Mouse (Mus musculus) midbrain, embryonic 13.5 days (tissue): ENCODE results near the gene Antxr2. TPM values are rescaled to one million over a fixed set of nuclear protein-coding genes. Genes with fewer than 3 reads are reported as not detected.

ENCODE experiments used
- ATAC-seq: fragments of 200-750 bp; cut with Nextera tagmentation; 2 replicates; pipeline ENCODE4 v1.8.0; 2017; ENCODE audit warnings: mild to moderate bottlenecking, moderate TSS enrichment, moderate library complexity
- H3K27ac ChIP-seq: fragments of 300-500 bp; sonication (generic); 2 replicates; pipeline ENCODE4 v1.5.1; 2015; ENCODE audit warnings: inconsistent platforms, mild to moderate bottlenecking, moderate library complexity
- H3K27me3 ChIP-seq: fragments of 300-500 bp; sonication (generic); 2 replicates; pipeline ENCODE4 v1.6.1; 2015; ENCODE audit warnings: mild to moderate bottlenecking, inconsistent platforms
- H3K36me3 ChIP-seq: fragments of 300-500 bp; sonication (generic); 2 replicates; pipeline ENCODE4 v1.6.1; 2015; ENCODE audit warnings: mild to moderate bottlenecking, inconsistent platforms
- H3K4me1 ChIP-seq: fragments of 300-500 bp; sonication (generic); replicated peaks from 2 replicates; pipeline ENCODE4 v1.6.1; 2015; ENCODE audit warnings: inconsistent platforms
- H3K4me2 ChIP-seq: fragments of 300-500 bp; sonication (generic); replicated peaks from 2 replicates; pipeline ENCODE4 v1.6.1; 2015; ENCODE audit warnings: moderate library complexity, mild to moderate bottlenecking, inconsistent platforms
- H3K4me3 ChIP-seq: fragments of 300-500 bp; sonication (generic); replicated peaks from 2 replicates; pipeline ENCODE4 v1.5.1; 2015; ENCODE audit warnings: mild to moderate bottlenecking, inconsistent platforms
- H3K9ac ChIP-seq: fragments of 300-500 bp; sonication (generic); replicated peaks from 2 replicates; pipeline ENCODE4 v1.6.1; 2015; ENCODE audit warnings: mild to moderate bottlenecking, inconsistent platforms
- H3K9me3 ChIP-seq: fragments of 300-500 bp; sonication (generic); 2 replicates; pipeline ENCODE4 v1.6.1; 2016; ENCODE audit warnings: mild to moderate bottlenecking, inconsistent platforms
- WGBS: fragments of 180-500 bp; shearing (Covaris S2); methylation state at CpG from one replicate; pipeline ENCODE4 v1.1.7; 2015; 5-methylcytosine and 5-hydroxymethylcytosine counted together
- polyA plus RNA-seq: library from polyadenylated mRNA; unstranded; fragments of >200 nt; fragmentation: Nextera tagmentation; extraction: Ambion mirVana; gene quantifications from 2 replicates; pipeline ENCODE4 v1.2.1, GENCODE M21; 2015

The Antxr2 gene
- 4.2 and 4.5 TPM in 2 replicates for polyA plus RNA-seq

- H3K4me1 ChIP-seq, result peaks cover 20% of the 10 kb centered on the region
- H3K27me3 ChIP-seq, result peaks cover 14% of the 10 kb centered on the region
- peak; percentile 76 for ATAC-seq
- H3K9ac ChIP-seq, result peak within 1 kb of the TSS; percentile 78
- WGBS, result 3% methylated on average over 58 of the region's 58 CpGs
- H3K9me3 ChIP-seq, result no peaks in the 10 kb centered on the region
- H3K4me3 ChIP-seq, result peak within 1 kb of the TSS; percentile 77
- peak within 1 kb of the TSS; percentile 68 for H3K27ac ChIP-seq
- peak within 1 kb of the TSS; percentile 95 for H3K4me2 ChIP-seq
- no peaks in the 10 kb centered on the region for H3K36me3 ChIP-seq
These were observed at the start of gene Antxr2 for GRCm38 (mm10) chr5:98030902-98031641. Antxr2 (minus strand) TSS chr5:98031043.

GRCm38 (mm10) chr5:98076612-98077011 lies 45.8 kb upstream of the Antxr2 start:
- Histone ChIP-seq H3K27me3 (no peaks in the 10 kb centered on the region), H3K27ac (no peak overlapping the region)
- WGBS, result 80% methylated on average over 3 of the region's 3 CpGs

GRCm38 (mm10) chr5:98069191-98069590 lies 38.3 kb upstream of the Antxr2 start:
- WGBS, result 72% methylated on average over 4 of the region's 4 CpGs
- H3K27ac ChIP-seq, result no peak overlapping the region
- no peaks in the 10 kb centered on the region for H3K27me3 ChIP-seq
- no peak overlapping the region for H3K9ac ChIP-seq
- H3K36me3 ChIP-seq, result no peaks in the 10 kb centered on the region
- ATAC-seq, result no peak
- no peak overlapping the region for H3K4me2 ChIP-seq
- H3K4me1 ChIP-seq, result no peaks in the 10 kb centered on the region
- no peaks in the 10 kb centered on the region for H3K9me3 ChIP-seq
- H3K4me3 ChIP-seq, result no peak overlapping the region

More at GRCm38 (mm10) chr5:98076612-98077011, 45.8 kb upstream of the Antxr2 start:
- H3K36me3 ChIP-seq, result no peaks in the 10 kb centered on the region
- no peaks in the 10 kb centered on the region for H3K4me1 ChIP-seq
- no peaks in the 10 kb centered on the region for H3K9me3 ChIP-seq
- ATAC-seq, result no peak
- H3K4me3 ChIP-seq, result no peak overlapping the region
- no peak overlapping the region for H3K4me2 ChIP-seq
- H3K9ac ChIP-seq, result no peak overlapping the region

- no peak overlapping the region for H3K9ac ChIP-seq
- ATAC-seq, result no peak
- H3K27me3 ChIP-seq, result no peaks in the 10 kb centered on the region
- no peaks in the 10 kb centered on the region for H3K4me1 ChIP-seq
- no peak overlapping the region for H3K4me3 ChIP-seq
- H3K27ac ChIP-seq, result no peak overlapping the region
- 92% methylated on average over 6 of the region's 6 CpGs for WGBS
- no peak overlapping the region for H3K4me2 ChIP-seq
- no peaks in the 10 kb centered on the region for H3K9me3 ChIP-seq
- no peaks in the 10 kb centered on the region for H3K36me3 ChIP-seq
These were observed 24.4 kb upstream of the Antxr2 start for GRCm38 (mm10) chr5:98055275-98055674.

- 89% methylated on average over 1 of the region's 1 CpGs for WGBS
These were observed 24.0 kb upstream of the Antxr2 start for GRCm38 (mm10) chr5:98054834-98055233.

GRCm38 (mm10) chr5:98034928-98035327 lies 4.1 kb upstream of the Antxr2 start:
- WGBS, result 89% methylated on average over 2 of the region's 2 CpGs

More at GRCm38 (mm10) chr5:98054834-98055233, 24.0 kb upstream of the Antxr2 start:
- no peak overlapping the region for H3K9ac ChIP-seq
- no peak overlapping the region for H3K27ac ChIP-seq
- H3K36me3 ChIP-seq, result no peaks in the 10 kb centered on the region
- no peak for ATAC-seq
- no peaks in the 10 kb centered on the region for H3K27me3 ChIP-seq
- H3K9me3 ChIP-seq, result no peaks in the 10 kb centered on the region
- H3K4me1 ChIP-seq, result no peaks in the 10 kb centered on the region
- no peak overlapping the region for H3K4me3 ChIP-seq
- H3K4me2 ChIP-seq, result no peak overlapping the region

GRCm38 (mm10) chr5:98034207-98034606 lies 3.4 kb upstream of the Antxr2 start:
- ATAC-seq, result no peak

More at GRCm38 (mm10) chr5:98034928-98035327, 4.1 kb upstream of the Antxr2 start:
- H3K4me1 ChIP-seq, result peaks cover 5% of the 10 kb centered on the region
- no peaks in the 10 kb centered on the region for H3K36me3 ChIP-seq
- no peak overlapping the region for H3K27ac ChIP-seq
- ATAC-seq, result no peak
- H3K9me3 ChIP-seq, result no peaks in the 10 kb centered on the region
- H3K4me3 ChIP-seq, result no peak overlapping the region
- H3K9ac ChIP-seq, result no peak overlapping the region
- H3K4me2 ChIP-seq, result no peak overlapping the region
- peaks cover 14% of the 10 kb centered on the region for H3K27me3 ChIP-seq

GRCm38 (mm10) chr5:98032803-98033420 lies 2.1 kb upstream of the Antxr2 start:
- H3K4me3 ChIP-seq, result no peak overlapping the region
- WGBS, result 72% methylated on average over 7 of the region's 7 CpGs

More at GRCm38 (mm10) chr5:98034207-98034606, 3.4 kb upstream of the Antxr2 start:
- H3K9ac ChIP-seq, result no peak overlapping the region
- H3K4me2 ChIP-seq, result no peak overlapping the region
- WGBS, result 68% methylated on average over 2 of the region's 2 CpGs
- no peaks in the 10 kb centered on the region for H3K9me3 ChIP-seq
- H3K27ac ChIP-seq, result no peak overlapping the region
- H3K4me3 ChIP-seq, result no peak overlapping the region
- peaks cover 14% of the 10 kb centered on the region for H3K27me3 ChIP-seq
- peaks cover 13% of the 10 kb centered on the region for H3K4me1 ChIP-seq
- H3K36me3 ChIP-seq, result no peaks in the 10 kb centered on the region

GRCm38 (mm10) chr5:98030091-98030901 lies 547 bp downstream of the Antxr2 start:
- H3K4me2 ChIP-seq, result peak overlapping the region; percentile 95
- peak overlapping the region; percentile 78 for H3K9ac ChIP-seq
- peak; percentile 92 for ATAC-seq
- peaks cover 20% of the 10 kb centered on the region for H3K4me1 ChIP-seq
- H3K4me3 ChIP-seq, result peak overlapping the region; percentile 77
- no peaks in the 10 kb centered on the region for H3K9me3 ChIP-seq
- WGBS, result under 1% methylated on average over 36 of the region's 36 CpGs
- peaks cover 11% of the 10 kb centered on the region for H3K27me3 ChIP-seq
- H3K36me3 ChIP-seq, result no peaks in the 10 kb centered on the region
- peak overlapping the region; percentile 68 for H3K27ac ChIP-seq

More at GRCm38 (mm10) chr5:98032803-98033420, 2.1 kb upstream of the Antxr2 start:
- Histone ChIP-seq H3K9ac (no peak overlapping the region), H3K9me3 (no peaks in the 10 kb centered on the region), H3K27me3 (peaks cover 14% of the 10 kb centered on the region), H3K4me1 (peaks cover 20% of the 10 kb centered on the region), H3K36me3 (no peaks in the 10 kb centered on the region), H3K27ac (no peak overlapping the region), H3K4me2 (no peak overlapping the region)
- ATAC-seq, result no peak

- Histone ChIP-seq H3K9ac (no peak overlapping the region), H3K4me1 (peaks cover 20% of the 10 kb centered on the region), H3K27me3 (peaks cover 8% of the 10 kb centered on the region), H3K27ac (no peak overlapping the region), H3K4me3 (no peak overlapping the region), H3K9me3 (no peaks in the 10 kb centered on the region), H3K36me3 (no peaks in the 10 kb centered on the region), H3K4me2 (no peak overlapping the region)
- no peak for ATAC-seq
- WGBS, result 74% methylated on average over 8 of the region's 8 CpGs
These were observed 3.0 kb downstream of the Antxr2 start for GRCm38 (mm10) chr5:98027688-98028389.

GRCm38 (mm10) chr5:98025921-98026320 lies 4.9 kb downstream of the Antxr2 start:
- H3K4me3 ChIP-seq, result no peak overlapping the region
- no peaks in the 10 kb centered on the region for H3K36me3 ChIP-seq
- no peaks in the 10 kb centered on the region for H3K9me3 ChIP-seq
- H3K9ac ChIP-seq, result no peak overlapping the region
- no peak for ATAC-seq
- WGBS, result 87% methylated on average over 2 of the region's 2 CpGs
- H3K27me3 ChIP-seq, result no peaks in the 10 kb centered on the region
- no peak overlapping the region for H3K27ac ChIP-seq
- H3K4me2 ChIP-seq, result no peak overlapping the region
- peaks cover 20% of the 10 kb centered on the region for H3K4me1 ChIP-seq
